Mouse (Mus musculus): Measurements from ENCODE around the gene Cluap1.

GRCm38 (mm10) chr16:3871815-3872214 lies 36.8 kb upstream of the Cluap1 start:
- TF ChIP-seq TAL1 (IDR thresholded peaks at IDR 0.05; ENCODE audit: low read length) (no peak), GATA1 (IDR thresholded peaks at IDR 0.05; ENCODE audit: low read length) (no peak)
